Mouse (Mus musculus) bone marrow, adult 2 months (tissue): ENCODE measurements around the gene Ap2m1. TPM values are rescaled to one million over a fixed set of nuclear protein-coding genes. Genes with fewer than 3 reads are reported as not detected.

Experiments
- H3K27ac ChIP-seq: fragments of 200-500 bp; 2 replicates; pipeline ENCODE4 v1.5.1; 2012; ENCODE audit warnings: low read depth, mild to moderate bottlenecking, control low read depth, inconsistent platforms, low read length; ENCODE audit not compliant: control insufficient read depth, poor library complexity, insufficient read depth
- H3K4me1 ChIP-seq: fragments of 200-500 bp; 2 replicates; pipeline ENCODE4 v1.6.1; 2011; ENCODE audit warnings: low read length; ENCODE audit not compliant: control insufficient read depth, insufficient read depth
- H3K4me3 ChIP-seq: fragments of 200-500 bp; replicated peaks from 2 replicates; pipeline ENCODE3; 2011; ENCODE audit warnings: mild to moderate bottlenecking, low read depth, low read length, control low read depth; ENCODE audit not compliant: control insufficient read depth
- CTCF ChIP-seq: fragments of 200-500 bp; IDR thresholded peaks from 2 replicates; pipeline ENCODE4 v1.5.1; 2011; ENCODE audit warnings: low read length, control low read depth; ENCODE audit not compliant: control insufficient read depth, insufficient read depth
- POLR2A ChIP-seq: fragments of 200-500 bp; IDR thresholded peaks from 2 replicates; pipeline ENCODE4 v1.6.1; 2011; ENCODE audit warnings: low read depth, mild to moderate bottlenecking, control low read depth, low read length, borderline replicate concordance; ENCODE audit not compliant: control insufficient read depth
- WGBS: fragments of 180-500 bp; shearing (Covaris S2); methylation state at CpG from one replicate; pipeline ENCODE4 v1.1.7; 2018; 5-methylcytosine and 5-hydroxymethylcytosine counted together
- polyA plus RNA-seq: library from polyadenylated mRNA; stranded (reverse); fragments of >200 nt; gene quantifications from 2 replicates; pipeline ENCODE4 v1.2.4, GENCODE M21; 2011; ENCODE audit warnings: low replicate concordance; ENCODE audit not compliant: missing spikeins, insufficient read depth, insufficient read length

Gene Ap2m1
- polyA plus RNA-seq, 1 experiment, result 135 TPM

DNA sequence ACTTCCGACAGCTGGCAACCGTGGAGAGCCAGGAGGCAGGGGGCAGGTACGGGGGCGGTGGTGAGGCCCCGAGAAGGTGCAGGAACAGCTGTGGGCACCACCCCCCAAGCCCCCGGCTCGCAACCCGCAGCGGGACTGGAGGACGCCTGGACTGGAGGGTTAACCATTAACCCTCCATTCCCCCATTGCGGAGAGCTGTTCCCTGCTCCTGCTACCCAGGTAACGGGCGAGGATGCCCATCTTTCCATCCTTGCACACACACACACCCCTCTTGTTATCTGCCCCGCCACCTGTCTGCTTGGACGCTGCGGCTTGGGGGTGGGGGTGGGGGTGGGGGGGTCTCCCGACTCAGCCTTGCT, 55.4 kb downstream of the Ap2m1 start:
- TF ChIP-seq POLR2A, result no peak
- no peak for TF ChIP-seq CTCF
- WGBS, result 7% methylated on average over 17 of the region's 17 CpGs
- Histone ChIP-seq H3K27ac (no peak overlapping the region), H3K4me1 (no peaks in the 10 kb centered on the region), H3K4me3 (no peak overlapping the region)

DNA sequence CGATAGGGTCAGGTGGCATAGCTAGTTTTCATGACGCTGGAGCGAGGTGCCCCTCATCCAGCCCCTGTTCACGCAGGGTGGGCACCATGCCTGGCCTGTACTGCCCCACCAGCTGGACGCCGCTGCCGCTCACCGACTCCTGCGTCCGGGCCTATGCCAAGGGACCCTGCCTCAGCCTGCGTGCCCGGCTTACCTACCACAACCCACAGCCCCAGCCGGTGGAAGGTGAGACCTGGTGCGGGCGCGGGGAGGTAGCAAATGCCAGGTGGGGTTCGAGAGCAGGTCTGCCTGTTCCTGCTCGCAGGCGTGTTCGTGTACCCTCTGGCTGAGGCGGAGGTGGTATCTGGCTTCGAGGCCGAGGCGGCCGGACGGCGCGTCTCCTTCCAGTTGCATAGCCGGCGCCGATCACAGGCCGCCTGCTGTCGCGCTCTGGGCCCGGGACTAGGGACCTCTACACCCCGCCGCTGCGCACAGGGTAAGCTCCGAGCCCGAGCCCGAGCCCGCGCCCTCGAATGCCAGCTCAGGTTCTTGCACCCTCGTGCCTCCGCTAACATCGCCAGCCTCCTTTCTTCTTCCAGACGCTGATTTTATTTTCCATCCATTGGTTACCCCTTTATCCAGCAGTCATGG, 55.9 kb downstream of the Ap2m1 start:
- H3K4me1 ChIP-seq, result no peaks in the 10 kb centered on the region
- H3K27ac ChIP-seq, result no peak overlapping the region
- no peak overlapping the region for H3K4me3 ChIP-seq
- 6% methylated on average over 48 of the region's 48 CpGs for WGBS
- no peak for TF ChIP-seq POLR2A
- TF ChIP-seq CTCF, result no peak

Other genes starting within 250 kb of the Ap2m1 start
- gene Parl, start 233.1 kb upstream of the Ap2m1 start, polyA plus RNA-seq, result 57.4 and 96.3 TPM in 2 replicates
- gene Cyp2ab1, start 210.1 kb upstream of the Ap2m1 start, polyA plus RNA-seq, result 1.5 TPM in 1 of 2 replicates, not detected in the other
- 32.1 and 71.4 TPM in 2 replicates for gene Abcc5, start 109.1 kb upstream of the Ap2m1 start, polyA plus RNA-seq
- 38.0 and 64.7 TPM in 2 replicates for gene Eif2b5, start 36.7 kb upstream of the Ap2m1 start, polyA plus RNA-seq
- gene Dvl3, start 18.5 kb upstream of the Ap2m1 start, polyA plus RNA-seq, result 12.1 and 19.5 TPM in 2 replicates
- 30.4 and 53.5 TPM in 2 replicates for gene Abcf3, start 13.1 kb downstream of the Ap2m1 start, polyA plus RNA-seq
- gene Vwa5b2, start 54.0 kb downstream of the Ap2m1 start, polyA plus RNA-seq, result not detected in 2 replicates
- 1.1 and 4.3 TPM in 2 replicates for gene Eef1akmt4, start 76.1 kb downstream of the Ap2m1 start, polyA plus RNA-seq
- not detected in 2 replicates for gene Gm49333, start 76.1 kb downstream of the Ap2m1 start, polyA plus RNA-seq
- 7.5 and 11.3 TPM in 2 replicates for gene Alg3, start 76.3 kb downstream of the Ap2m1 start, polyA plus RNA-seq
- 1.3 TPM in 1 of 2 replicates, not detected in the other for gene Camk2n2, start 85.8 kb downstream of the Ap2m1 start, polyA plus RNA-seq
- not detected in 2 replicates for gene Ece2, start 94.3 kb downstream of the Ap2m1 start, polyA plus RNA-seq
- 194 and 227 TPM in 2 replicates for gene Psmd2, start 116.2 kb downstream of the Ap2m1 start, polyA plus RNA-seq
- gene Eif4g1, start 132.8 kb downstream of the Ap2m1 start, polyA plus RNA-seq, result 90.4 and 125 TPM in 2 replicates
- 3.7 and 7.0 TPM in 2 replicates for gene Fam131a, start 157.8 kb downstream of the Ap2m1 start, polyA plus RNA-seq
- 31.6 and 50.1 TPM in 2 replicates for gene Polr2h, start 182.2 kb downstream of the Ap2m1 start, polyA plus RNA-seq
- 12.8 and 23.1 TPM in 2 replicates for gene Clcn2, start 182.3 kb downstream of the Ap2m1 start, polyA plus RNA-seq
- gene Chrd, start 197.6 kb downstream of the Ap2m1 start, polyA plus RNA-seq, result 0.36 TPM in 1 of 2 replicates, not detected in the other
- gene Thpo, start 199.0 kb downstream of the Ap2m1 start, polyA plus RNA-seq, result not detected in 2 replicates